Mouse (Mus musculus): ENCODE measurements around the gene App.

DNA sequence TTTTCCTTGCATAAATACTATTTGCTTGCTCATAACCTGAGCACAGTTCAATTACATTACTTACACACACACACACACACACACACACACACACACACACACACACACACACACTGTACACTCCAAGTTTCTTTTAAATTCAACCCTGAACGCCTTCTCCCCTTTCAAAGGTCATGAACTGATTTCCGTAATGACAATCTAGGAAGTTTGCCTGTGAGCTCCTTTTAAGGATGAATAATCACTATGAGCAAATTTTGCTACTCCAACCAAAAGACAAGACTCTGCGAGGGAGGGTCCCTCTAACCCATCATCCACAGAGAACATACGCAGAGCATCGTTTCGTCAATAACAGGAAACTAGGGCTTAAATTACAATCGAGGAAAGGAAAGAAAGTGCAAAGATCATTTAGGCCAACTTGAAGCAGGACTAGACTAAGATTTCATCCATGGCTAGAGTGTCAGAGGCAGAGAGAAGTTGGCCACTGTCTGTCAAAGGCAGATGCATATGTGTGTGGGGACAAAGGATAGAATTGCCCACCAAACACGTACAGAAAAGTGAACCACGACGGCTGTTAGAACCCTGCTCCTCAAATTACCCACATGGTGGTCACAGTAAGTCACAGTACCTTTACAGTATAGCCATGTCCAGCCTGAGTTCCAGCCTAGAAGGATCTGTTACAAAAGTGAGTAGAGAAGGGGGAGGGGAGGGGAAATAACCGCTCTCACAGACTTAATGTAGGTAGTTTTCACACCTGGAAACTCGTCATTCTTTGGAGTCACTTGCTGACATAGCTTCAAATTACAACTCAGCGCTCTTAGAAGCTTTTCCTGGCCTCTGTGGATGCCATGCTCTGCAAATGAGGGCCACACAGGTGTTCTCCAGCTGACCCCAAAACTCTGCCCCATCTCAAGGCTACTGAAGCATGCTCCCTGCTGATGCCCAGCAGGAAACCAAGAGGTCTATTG lies 44.6 kb downstream of the App start:
- TF ChIP-seq MYOD1 (IDR thresholded peaks at IDR 0.05; ENCODE audit: control insufficient read depth, insufficient read length, low read depth), result no peak
- TF ChIP-seq CTCF (IDR thresholded peaks at IDR 0.05; ENCODE audit: control insufficient read depth, insufficient read depth, insufficient read length), result no peak
- TF ChIP-seq USF1 (IDR thresholded peaks at IDR 0.05; ENCODE audit: low read depth), result no peak
- no peak for TF ChIP-seq MAX (IDR thresholded peaks at IDR 0.05)
- no peak for TF ChIP-seq MYOG (IDR thresholded peaks at IDR 0.05; ENCODE audit: control insufficient read depth, extremely low read depth, insufficient read length)
- TF ChIP-seq FOSL1 (IDR thresholded peaks at IDR 0.05; ENCODE audit: insufficient read depth, low read length, poor library complexity, severe bottlenecking), result no peak

Measured in C2C12 (cell line).